Mouse (Mus musculus) liver, embryonic 14.5 days (tissue): ENCODE data around the gene As3mt.

Source experiments
- CTCF ChIP-seq: IDR thresholded peaks from 2 replicates; pipeline ENCODE4 v1.5.1; 2016; ENCODE audit warnings: antibody characterized with exemption, low read depth, control low read depth
- EP300 ChIP-seq: IDR thresholded peaks from 2 replicates; pipeline ENCODE4 v1.6.1; 2016; ENCODE audit warnings: antibody characterized with exemption, low read depth

- TF ChIP-seq CTCF (no peak), EP300 (no peak)
These were observed 45.0 kb downstream of the As3mt start for GRCm38 (mm10) chr19:46752235-46752634.
